Mouse (Mus musculus): ENCODE data around the gene Dock1. TPM values are rescaled to one million over a fixed set of nuclear protein-coding genes. Genes with fewer than 3 reads are reported as not detected.

Dock1 gene
- polyA plus RNA-seq, 1 experiment from 2014 or later = 21.9 TPM

DNA sequence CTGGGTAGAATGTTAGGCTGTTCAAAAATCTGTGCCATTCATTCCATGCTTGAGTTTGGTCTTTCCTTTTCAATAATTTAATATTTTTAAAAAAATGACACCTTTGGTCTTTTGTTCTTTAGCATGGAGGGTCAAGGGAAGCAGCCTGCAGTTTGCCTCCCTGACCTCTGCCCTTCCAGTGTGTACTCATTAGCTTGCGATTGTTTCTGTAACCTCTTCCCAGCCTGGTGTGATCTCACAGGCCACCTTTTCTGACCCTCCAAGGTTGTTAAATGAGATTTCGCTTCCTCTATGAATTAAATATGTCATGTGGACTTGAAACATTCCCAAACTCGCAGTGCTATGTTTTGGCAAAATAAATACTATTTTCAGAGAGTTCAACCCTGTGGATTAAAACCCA lies 151.6 kb downstream of the Dock1 start:
- H3K9me3 ChIP-seq (ENCODE audit: control insufficient read depth, low read length) = no peaks in the 10 kb centered on the region
- H3K4me3 ChIP-seq (ENCODE audit: low read length) = no peak overlapping the region

DNA sequence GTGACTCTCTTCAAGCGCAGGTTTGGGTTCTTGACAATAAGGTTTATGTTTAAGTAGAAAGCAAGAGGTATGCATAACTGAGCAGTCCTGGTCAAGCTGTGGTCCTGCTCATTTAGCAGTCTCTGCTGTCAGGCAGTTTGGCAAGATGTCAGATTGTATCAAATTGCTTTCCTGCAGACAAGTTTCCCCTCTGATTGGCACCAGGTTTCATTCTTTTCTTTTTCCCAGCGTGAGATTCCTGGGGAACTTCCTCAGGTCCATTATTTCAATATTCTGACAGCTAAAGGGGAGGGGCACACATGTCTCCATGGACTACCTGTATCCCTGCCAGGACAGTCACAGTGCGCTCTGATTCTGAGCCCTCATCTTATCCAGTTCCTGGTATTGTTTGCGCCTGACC lies 153.4 kb downstream of the Dock1 start:
- Histone ChIP-seq H3K36me3 (ENCODE audit: control insufficient read depth, insufficient read depth, low read length) (no peaks in the 10 kb centered on the region), H3K4me3 (ENCODE audit: low read length) (no peak overlapping the region), H3K9ac (ENCODE audit: low read depth, low read length) (no peak overlapping the region), H3K4me1 (ENCODE audit: control insufficient read depth, insufficient read depth, low read length) (no peaks in the 10 kb centered on the region), H3K27ac (ENCODE audit: low read length) (no peak overlapping the region), H3K27me3 (replicated peaks; ENCODE audit: control insufficient read depth, insufficient read depth, low read length) (no peaks in the 10 kb centered on the region), H3K4me2 (ENCODE audit: low read depth, low read length) (no peak overlapping the region), H3K9me3 (ENCODE audit: control insufficient read depth, low read length) (no peaks in the 10 kb centered on the region)
- no peak for ATAC-seq
- WGBS = 66% methylated on average over 4 of the region's 4 CpGs

More for the DNA sequence above, 151.6 kb downstream of the Dock1 start:
- WGBS = 55% methylated on average over 3 of the region's 3 CpGs
- Histone ChIP-seq H3K27ac (ENCODE audit: low read length) (no peak overlapping the region), H3K36me3 (ENCODE audit: control insufficient read depth, insufficient read depth, low read length) (no peaks in the 10 kb centered on the region), H3K9ac (ENCODE audit: low read depth, low read length) (no peak overlapping the region), H3K4me1 (ENCODE audit: control insufficient read depth, insufficient read depth, low read length) (no peaks in the 10 kb centered on the region), H3K4me2 (ENCODE audit: low read depth, low read length) (no peak overlapping the region), H3K27me3 (replicated peaks; ENCODE audit: control insufficient read depth, insufficient read depth, low read length) (no peaks in the 10 kb centered on the region)
- no peak for ATAC-seq

DNA sequence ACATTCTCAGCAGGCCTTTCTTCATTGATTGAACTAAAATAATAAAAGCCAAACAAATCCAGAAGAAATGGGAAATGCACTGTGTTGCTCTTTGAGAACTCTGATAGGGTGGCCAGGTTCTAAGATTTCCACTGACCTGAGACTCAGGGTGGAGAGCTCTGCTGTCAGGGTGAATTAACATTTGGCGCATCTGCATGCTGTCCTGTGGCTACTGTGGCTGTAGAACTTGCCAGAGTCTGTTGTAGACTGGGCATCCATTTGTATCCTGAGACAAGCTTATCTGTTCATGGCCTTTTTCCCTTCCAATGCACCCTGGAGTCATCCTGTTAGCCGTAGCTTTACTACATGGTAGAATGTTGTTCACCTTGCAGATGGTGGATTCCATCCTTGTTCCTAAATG lies 169.6 kb downstream of the Dock1 start:
- no peak overlapping the region for H3K27ac ChIP-seq (ENCODE audit: low read length)
- WGBS = 82% methylated on average over 2 of the region's 2 CpGs
- no peaks in the 10 kb centered on the region for H3K27me3 ChIP-seq (replicated peaks; ENCODE audit: control insufficient read depth, insufficient read depth, low read length)
- no peak overlapping the region for H3K9ac ChIP-seq (ENCODE audit: low read depth, low read length)
- H3K4me3 ChIP-seq (ENCODE audit: low read length) = no peak overlapping the region
- no peaks in the 10 kb centered on the region for H3K4me1 ChIP-seq (ENCODE audit: control insufficient read depth, insufficient read depth, low read length)
- H3K36me3 ChIP-seq (ENCODE audit: control insufficient read depth, insufficient read depth, low read length) = no peaks in the 10 kb centered on the region
- H3K9me3 ChIP-seq (ENCODE audit: control insufficient read depth, low read length) = no peaks in the 10 kb centered on the region
- no peak overlapping the region for H3K4me2 ChIP-seq (ENCODE audit: low read depth, low read length)
- no peak for ATAC-seq

DNA sequence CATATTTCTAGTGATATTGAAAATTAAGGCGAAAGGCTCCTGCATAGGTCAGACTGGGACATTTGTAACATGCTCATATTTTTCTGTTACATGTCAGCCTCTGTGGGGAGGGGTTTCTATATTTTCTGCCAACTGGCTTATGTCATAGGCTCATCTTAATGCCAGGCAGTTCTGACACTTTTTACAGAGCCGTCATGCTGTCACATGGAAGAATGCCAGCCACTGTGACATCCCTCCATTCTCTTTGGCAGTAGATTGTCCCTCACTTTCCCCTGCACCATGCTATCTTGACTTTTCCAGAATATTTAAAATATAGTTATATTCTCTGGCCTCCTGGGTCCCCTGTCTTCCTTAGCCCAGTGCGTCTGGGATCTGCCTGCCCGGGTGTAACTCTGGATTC lies 172.3 kb downstream of the Dock1 start:
- Histone ChIP-seq H3K27ac (ENCODE audit: low read length) (no peak overlapping the region), H3K4me3 (ENCODE audit: low read length) (no peak overlapping the region), H3K27me3 (replicated peaks; ENCODE audit: control insufficient read depth, insufficient read depth, low read length) (no peaks in the 10 kb centered on the region), H3K4me2 (ENCODE audit: low read depth, low read length) (no peak overlapping the region), H3K36me3 (ENCODE audit: control insufficient read depth, insufficient read depth, low read length) (no peaks in the 10 kb centered on the region), H3K9ac (ENCODE audit: low read depth, low read length) (no peak overlapping the region), H3K9me3 (ENCODE audit: control insufficient read depth, low read length) (no peaks in the 10 kb centered on the region), H3K4me1 (ENCODE audit: control insufficient read depth, insufficient read depth, low read length) (no peaks in the 10 kb centered on the region)
- WGBS = 88% methylated on average over 4 of the region's 4 CpGs
- no peak for ATAC-seq

DNA sequence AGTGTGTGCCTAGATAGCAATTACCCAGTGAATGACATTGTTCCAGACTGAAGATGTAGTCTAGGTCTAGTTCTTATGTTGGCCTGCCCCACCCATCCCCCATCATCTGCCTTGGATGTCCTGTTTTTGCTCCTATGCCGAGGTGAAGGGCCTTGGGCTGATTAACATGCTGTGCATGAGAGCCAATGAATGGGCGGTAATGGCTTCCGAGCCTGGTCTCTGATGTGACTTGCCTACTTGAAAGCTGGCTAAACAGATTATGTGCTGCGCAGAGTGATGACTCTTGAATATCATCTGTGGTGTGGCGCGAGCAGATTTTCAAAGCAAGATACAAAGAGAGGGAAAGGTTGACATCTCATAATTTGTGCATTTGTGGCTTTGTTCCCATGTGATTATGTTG lies 191.5 kb downstream of the Dock1 start:
- no peaks in the 10 kb centered on the region for H3K9me3 ChIP-seq (ENCODE audit: control insufficient read depth, low read length)
- no peak overlapping the region for H3K4me3 ChIP-seq (ENCODE audit: low read length)
- no peak for ATAC-seq
- no peak overlapping the region for H3K4me2 ChIP-seq (ENCODE audit: low read depth, low read length)
- H3K36me3 ChIP-seq (ENCODE audit: control insufficient read depth, insufficient read depth, low read length) = no peaks in the 10 kb centered on the region
- H3K27ac ChIP-seq (ENCODE audit: low read length) = no peak overlapping the region
- 86% methylated on average over 6 of the region's 6 CpGs for WGBS
- no peaks in the 10 kb centered on the region for H3K4me1 ChIP-seq (ENCODE audit: control insufficient read depth, insufficient read depth, low read length)
- no peaks in the 10 kb centered on the region for H3K27me3 ChIP-seq (replicated peaks; ENCODE audit: control insufficient read depth, insufficient read depth, low read length)
- H3K9ac ChIP-seq (ENCODE audit: low read depth, low read length) = no peak overlapping the region

DNA sequence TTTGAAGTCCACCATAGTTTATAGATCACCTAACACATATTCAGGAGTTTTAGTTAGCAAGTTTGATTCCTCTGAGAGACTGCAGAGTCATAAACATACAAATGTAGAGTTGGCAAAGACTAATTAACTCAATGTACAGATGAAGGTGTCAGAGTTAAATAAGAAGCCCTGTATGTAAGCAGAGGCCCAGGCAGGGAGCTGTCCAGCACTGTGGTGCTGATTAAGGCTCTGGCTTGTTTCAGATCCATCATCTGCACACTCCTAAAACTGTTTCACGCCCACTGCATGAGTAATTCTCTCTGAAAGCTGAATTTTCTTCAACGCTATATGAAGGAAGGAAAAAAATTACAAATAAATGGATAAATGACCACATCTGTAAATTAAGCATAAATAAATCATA lies 193.7 kb downstream of the Dock1 start:
- Histone ChIP-seq H3K27me3 (replicated peaks; ENCODE audit: control insufficient read depth, insufficient read depth, low read length) (no peaks in the 10 kb centered on the region), H3K4me2 (ENCODE audit: low read depth, low read length) (no peak overlapping the region), H3K36me3 (ENCODE audit: control insufficient read depth, insufficient read depth, low read length) (no peaks in the 10 kb centered on the region), H3K9me3 (ENCODE audit: control insufficient read depth, low read length) (no peaks in the 10 kb centered on the region), H3K4me1 (ENCODE audit: control insufficient read depth, insufficient read depth, low read length) (no peaks in the 10 kb centered on the region), H3K27ac (ENCODE audit: low read length) (no peak overlapping the region), H3K9ac (ENCODE audit: low read depth, low read length) (no peak overlapping the region), H3K4me3 (ENCODE audit: low read length) (no peak overlapping the region)
- 71% methylated on average over 2 of the region's 2 CpGs for WGBS
- no peak for ATAC-seq

DNA sequence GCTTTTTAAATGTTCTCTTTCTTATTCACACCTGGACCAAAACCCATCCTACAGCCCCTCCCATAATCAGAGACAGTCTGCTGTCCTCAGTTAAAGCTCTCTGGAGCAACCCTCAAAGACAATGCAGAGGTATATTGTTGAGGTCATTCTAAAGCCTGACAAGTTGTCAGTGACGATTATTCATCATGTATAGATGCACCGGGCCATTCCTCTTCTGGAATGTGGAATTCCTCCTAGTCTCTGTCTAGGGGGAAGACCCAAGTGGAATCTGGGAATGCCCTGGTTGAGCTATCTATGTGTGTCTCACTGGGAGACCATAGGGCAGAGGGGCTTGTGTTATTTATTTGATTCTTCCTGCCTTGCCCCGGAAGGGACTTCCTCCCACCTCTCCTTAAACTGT lies 202.1 kb downstream of the Dock1 start:
- no peak for ATAC-seq
- H3K36me3 ChIP-seq (ENCODE audit: control insufficient read depth, insufficient read depth, low read length) = peaks cover 4% of the 10 kb centered on the region; the same call in 1 of the 2 replicates
- no peak overlapping the region for H3K9ac ChIP-seq (ENCODE audit: low read depth, low read length)
- H3K4me3 ChIP-seq (ENCODE audit: low read length) = no peak overlapping the region
- no peak overlapping the region for H3K4me2 ChIP-seq (ENCODE audit: low read depth, low read length)
- 72% methylated on average over 3 of the region's 3 CpGs for WGBS
- no peaks in the 10 kb centered on the region for H3K9me3 ChIP-seq (ENCODE audit: control insufficient read depth, low read length)
- H3K27me3 ChIP-seq (replicated peaks; ENCODE audit: control insufficient read depth, insufficient read depth, low read length) = no peaks in the 10 kb centered on the region
- no peaks in the 10 kb centered on the region for H3K4me1 ChIP-seq (ENCODE audit: control insufficient read depth, insufficient read depth, low read length)
- H3K27ac ChIP-seq (ENCODE audit: low read length) = no peak overlapping the region

DNA sequence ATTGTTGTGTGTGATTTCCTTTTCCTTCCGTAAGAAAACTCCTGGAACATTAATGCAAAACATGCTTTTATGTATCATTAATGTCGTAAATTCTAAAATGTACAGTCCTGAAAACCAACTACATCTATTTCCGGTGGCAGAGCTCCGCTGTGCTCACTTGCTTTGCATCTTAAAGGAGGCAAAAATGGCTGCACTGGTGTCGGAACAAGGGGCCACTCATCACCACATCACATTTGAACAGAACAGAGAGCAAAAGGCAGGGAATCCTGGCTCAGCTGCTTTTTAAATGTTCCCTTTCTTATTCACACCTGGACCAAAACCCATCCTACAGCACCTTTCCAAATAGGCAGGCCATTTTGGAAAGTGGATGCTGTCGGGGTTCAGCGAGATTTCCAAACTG lies 202.5 kb downstream of the Dock1 start:
- H3K4me3 ChIP-seq (ENCODE audit: low read length) = no peak overlapping the region
- no peak overlapping the region for H3K9ac ChIP-seq (ENCODE audit: low read depth, low read length)
- 92% methylated on average over 7 of the region's 7 CpGs for WGBS
- H3K4me1 ChIP-seq (ENCODE audit: control insufficient read depth, insufficient read depth, low read length) = no peaks in the 10 kb centered on the region
- no peak for ATAC-seq
- peaks cover 4% of the 10 kb centered on the region; the same call in 1 of the 2 replicates for H3K36me3 ChIP-seq (ENCODE audit: control insufficient read depth, insufficient read depth, low read length)
- no peaks in the 10 kb centered on the region for H3K27me3 ChIP-seq (replicated peaks; ENCODE audit: control insufficient read depth, insufficient read depth, low read length)
- H3K27ac ChIP-seq (ENCODE audit: low read length) = no peak overlapping the region
- H3K9me3 ChIP-seq (ENCODE audit: control insufficient read depth, low read length) = no peaks in the 10 kb centered on the region
- no peak overlapping the region for H3K4me2 ChIP-seq (ENCODE audit: low read depth, low read length)

DNA sequence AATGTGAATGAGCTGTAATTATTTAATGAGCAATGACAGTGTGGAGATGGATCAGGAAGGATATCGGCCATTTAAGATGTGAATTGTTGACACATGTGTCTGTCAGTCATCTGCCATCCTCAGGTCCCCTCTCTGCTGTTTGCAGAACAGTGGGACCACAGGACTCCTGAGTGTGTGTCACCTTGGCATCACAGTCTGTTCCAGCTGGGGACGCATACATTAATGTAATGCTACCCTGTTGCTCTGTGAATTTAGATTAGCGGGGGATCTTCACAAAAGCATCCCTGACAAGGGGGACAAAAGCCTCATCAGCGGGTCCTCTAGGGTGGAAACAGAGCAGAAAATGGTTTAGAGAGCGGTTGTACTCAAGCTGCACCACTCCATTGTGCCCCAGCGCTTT lies 208.5 kb downstream of the Dock1 start:
- no peak overlapping the region for H3K9ac ChIP-seq (ENCODE audit: low read depth, low read length)
- no peaks in the 10 kb centered on the region for H3K9me3 ChIP-seq (ENCODE audit: control insufficient read depth, low read length)
- 81% methylated on average over 6 of the region's 6 CpGs for WGBS
- no peaks in the 10 kb centered on the region for H3K4me1 ChIP-seq (ENCODE audit: control insufficient read depth, insufficient read depth, low read length)
- H3K27ac ChIP-seq (ENCODE audit: low read length) = no peak overlapping the region
- no peak for ATAC-seq
- no peaks in the 10 kb centered on the region for H3K27me3 ChIP-seq (replicated peaks; ENCODE audit: control insufficient read depth, insufficient read depth, low read length)
- H3K36me3 ChIP-seq (ENCODE audit: control insufficient read depth, insufficient read depth, low read length) = peaks cover 4% of the 10 kb centered on the region; the same call in 1 of the 2 replicates
- no peak overlapping the region for H3K4me2 ChIP-seq (ENCODE audit: low read depth, low read length)
- H3K4me3 ChIP-seq (ENCODE audit: low read length) = no peak overlapping the region

DNA sequence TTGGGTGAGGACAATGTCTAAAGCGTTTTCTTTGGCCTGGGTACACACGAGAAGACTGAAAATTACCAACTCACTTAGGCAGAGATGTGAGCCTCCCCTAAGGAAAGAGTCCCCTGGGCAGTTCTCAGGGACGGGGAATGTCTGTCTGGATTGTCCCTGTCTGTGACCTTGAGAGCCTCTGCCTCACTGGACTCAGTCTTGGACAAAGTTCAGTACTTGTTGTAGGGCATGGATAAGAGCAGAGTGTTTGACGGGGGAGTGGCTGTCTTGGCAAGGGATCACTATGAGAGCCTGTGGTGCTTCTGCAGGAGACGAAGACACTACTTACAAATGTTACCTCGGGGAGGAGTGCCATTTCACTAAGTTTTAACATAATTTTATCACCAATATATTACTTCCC lies 210.0 kb downstream of the Dock1 start:
- Histone ChIP-seq H3K4me1 (ENCODE audit: control insufficient read depth, insufficient read depth, low read length) (no peaks in the 10 kb centered on the region), H3K4me2 (ENCODE audit: low read depth, low read length) (no peak overlapping the region), H3K27ac (ENCODE audit: low read length) (no peak overlapping the region), H3K9me3 (ENCODE audit: control insufficient read depth, low read length) (no peaks in the 10 kb centered on the region), H3K36me3 (ENCODE audit: control insufficient read depth, insufficient read depth, low read length) (0 out of 2 replicates have a peak, but pooled peaks cover under 1% of the 10 kb centered on the region), H3K4me3 (ENCODE audit: low read length) (no peak overlapping the region), H3K27me3 (replicated peaks; ENCODE audit: control insufficient read depth, insufficient read depth, low read length) (no peaks in the 10 kb centered on the region), H3K9ac (ENCODE audit: low read depth, low read length) (no peak overlapping the region)
- 68% methylated on average over 6 of the region's 6 CpGs for WGBS
- ATAC-seq = no peak

Data from intestine, embryonic 16.5 days (tissue).